Mouse (Mus musculus): ENCODE results near the gene Clint1.

- no peak for TF ChIP-seq CTCF (IDR thresholded peaks at IDR 0.05; ENCODE audit: borderline replicate concordance, control insufficient read depth, extremely low read depth, insufficient read depth, low read length, poor library complexity)
- no peak for TF ChIP-seq POLR2A (IDR thresholded peaks at IDR 0.05; ENCODE audit: control insufficient read depth, extremely low read depth, insufficient read depth, low read length, poor library complexity)
These were observed 45.0 kb upstream of the Clint1 start for GRCm38 (mm10) chr11:45806809-45807208.

Data from thymus, adult 2 months (tissue).